ENCODE assay signal across 8 mouse cellular contexts in genomic region chr3:69238141-69238851, GRCm38 (mm10). TPM values are rescaled to one million over a fixed set of nuclear protein-coding genes. Genes with fewer than 3 reads are reported as not detected.
DNase-seq lines count a peak whose midpoint lies in the region; ATAC-seq and TF ChIP-seq lines count a peak whose summit lies in the region.

No protein-coding gene starts in this region.

- no peak for TF ChIP-seq POLR2A in thymus, adult 2 months (IDR thresholded peaks at IDR 0.05; ENCODE audit: control insufficient read depth, extremely low read depth, insufficient read depth, low read length, poor library complexity)

- DNase-seq in MEL-GATA-1-ER (ENCODE audit: extremely low read depth, low read depth): peak; percentile 41
- DNase-seq in cerebellum, adult 9-11 months: peak; percentile 32
- peak; percentile 39 for DNase-seq in gastrocnemius, postnatal 14 days
- peak; percentile 61 to 67 for DNase-seq in layer of hippocampus, postnatal 14 days (ENCODE audit: low spot score in 2 of 2)
- peak; percentile 82 for DNase-seq in midbrain, postnatal 0 days (ENCODE audit: low spot score)
- peak; percentile 58 for DNase-seq in thymus, adult 2 months

- no peaks in the 10 kb centered on the region for H3K9me3 ChIP-seq in intestine, postnatal 0 days (ENCODE audit: control insufficient read depth)
- H3K9me3 ChIP-seq in intestine, embryonic 15.5 days: no peaks in the 10 kb centered on the region
- no peaks in the 10 kb centered on the region for H3K9me3 ChIP-seq in midbrain, postnatal 0 days (ENCODE audit: low read length)

- H3K27ac ChIP-seq in intestine, postnatal 0 days (ENCODE audit: low read depth, low read length): no peak overlapping the region
- H3K27ac ChIP-seq in intestine, embryonic 15.5 days: no peak overlapping the region
- H3K27ac ChIP-seq in midbrain, postnatal 0 days (ENCODE audit: low read depth, low read length): no peak overlapping the region
- no peak overlapping the region for H3K27ac ChIP-seq in thymus, adult 2 months (ENCODE audit: control insufficient read depth, insufficient read depth, low read length)

- intact Hi-C loops in gastrocnemius, postnatal 14 days (cut with DNase I; ENCODE audit: low total_unique reads): no loop called here

- no peak overlapping the region for H3K4me3 ChIP-seq in intestine, postnatal 0 days (ENCODE audit: low read depth, low read length)
- H3K4me3 ChIP-seq in intestine, embryonic 15.5 days (replicated peaks): no peak overlapping the region
- H3K4me3 ChIP-seq in midbrain, postnatal 0 days (ENCODE audit: low read depth, low read length): no peak overlapping the region
- H3K4me3 ChIP-seq in thymus, adult 2 months (ENCODE audit: control insufficient read depth, insufficient read depth, low read length): no peak overlapping the region

- TF ChIP-seq CTCF in intestine, postnatal 0 days (IDR thresholded peaks at IDR 0.05; ENCODE audit: low read depth): peak; percentile 77
- TF ChIP-seq CTCF in midbrain, postnatal 0 days (IDR thresholded peaks at IDR 0.05): peak; percentile 83
- TF ChIP-seq CTCF in thymus, adult 2 months (IDR thresholded peaks at IDR 0.05; ENCODE audit: borderline replicate concordance, control insufficient read depth, extremely low read depth, insufficient read depth, low read length, poor library complexity): no peak

- H3K9ac ChIP-seq in intestine, postnatal 0 days (ENCODE audit: low read depth, low read length): no peak overlapping the region
- no peak overlapping the region for H3K9ac ChIP-seq in intestine, embryonic 15.5 days
- no peak overlapping the region for H3K9ac ChIP-seq in midbrain, postnatal 0 days (replicated peaks; ENCODE audit: low read length, poor library complexity, severe bottlenecking)

- peaks cover 6% of the 10 kb centered on the region; the same call in 1 of the 2 replicates for H3K4me1 ChIP-seq in intestine, postnatal 0 days (replicated peaks; ENCODE audit: control insufficient read depth, insufficient read depth, low read length)
- 0 out of 2 replicates have a peak, but pooled peaks cover 10% of the 10 kb centered on the region for H3K4me1 ChIP-seq in intestine, embryonic 15.5 days (replicated peaks)
- no peaks in the 10 kb centered on the region for H3K4me1 ChIP-seq in midbrain, postnatal 0 days (ENCODE audit: insufficient read depth, low read length)
- no peaks in the 10 kb centered on the region for H3K4me1 ChIP-seq in thymus, adult 2 months (replicated peaks; ENCODE audit: control insufficient read depth, insufficient read depth, low read length)

- H3K27me3 ChIP-seq in intestine, postnatal 0 days (replicated peaks; ENCODE audit: control insufficient read depth, insufficient read depth, low read length): no peaks in the 10 kb centered on the region
- no peaks in the 10 kb centered on the region for H3K27me3 ChIP-seq in intestine, embryonic 15.5 days (replicated peaks)
- H3K27me3 ChIP-seq in midbrain, postnatal 0 days (ENCODE audit: insufficient read depth, low read length): no peaks in the 10 kb centered on the region
- no peaks in the 10 kb centered on the region for H3K27me3 ChIP-seq in thymus, adult 2 months (ENCODE audit: control insufficient read depth, insufficient read depth, low read length)

- no peak for ATAC-seq in intestine, postnatal 0 days
- ATAC-seq in intestine, embryonic 15.5 days: no peak
- no peak for ATAC-seq in midbrain, postnatal 0 days (ENCODE audit: low FRiP score)

- 46% methylated on average over 12 of the region's 12 CpGs for WGBS in intestine, postnatal 0 days
- WGBS in intestine, embryonic 15.5 days: 48% methylated on average over 12 of the region's 12 CpGs
- 41% methylated on average over 12 of the region's 12 CpGs for WGBS in midbrain, postnatal 0 days
- 49% methylated on average over 12 of the region's 12 CpGs for whole genome bisulfite sequencing in thymus, adult 2 months

- H3K4me2 ChIP-seq in intestine, postnatal 0 days (replicated peaks; ENCODE audit: low read depth): no peak overlapping the region
- no peak overlapping the region; the same call in 1 of the 2 replicates for H3K4me2 ChIP-seq in intestine, embryonic 15.5 days (replicated peaks)
- H3K4me2 ChIP-seq in midbrain, postnatal 0 days (ENCODE audit: low read depth, low read length, poor library complexity, severe bottlenecking): no peak overlapping the region

- H3K36me3 ChIP-seq in intestine, postnatal 0 days (ENCODE audit: control insufficient read depth, insufficient read depth): no peaks in the 10 kb centered on the region
- H3K36me3 ChIP-seq in intestine, embryonic 15.5 days: no peaks in the 10 kb centered on the region
- H3K36me3 ChIP-seq in midbrain, postnatal 0 days (ENCODE audit: insufficient read depth, low read length): no peaks in the 10 kb centered on the region
- H3K36me3 ChIP-seq in thymus, adult 2 months (ENCODE audit: control insufficient read depth, insufficient read depth, low read length): no peaks in the 10 kb centered on the region

RNA-seq across cellular contexts. Expression of gene Arl14, which starts 16.1 kb away (rescaled TPM):
- polyA plus RNA-seq in intestine, postnatal 0 days (2015; fragmentation: Nextera tagmentation; extraction: Ambion mirVana): 1.1 TPM in 2 replicates
- polyA plus RNA-seq in intestine, embryonic 15.5 days (2015; fragmentation: Nextera tagmentation; extraction: Ambion mirVana): 1.9 and 3.0 TPM in 2 replicates
- not detected for total RNA-seq in gastrocnemius, postnatal 14 days (2021)
- not detected for total RNA-seq in layer of hippocampus, postnatal 14 days (2021)
- not detected in 2 replicates for total RNA-seq in midbrain, postnatal 0 days (2014; rRNA removed)
- polyA plus RNA-seq in midbrain, postnatal 0 days (2015; fragmentation: Nextera tagmentation; extraction: Ambion mirVana): not detected in 2 replicates
- not detected in 2 replicates for polyA plus RNA-seq in thymus, adult 2 months (2012; rRNA removed)

Comparison
In these comparisons a context has a peak if more than half of its experiments do, and no peak if none do; other contexts are left out.
1. DNase-seq: peak in every context shown above with its lines; median percentile 82 in midbrain, postnatal 0 days; 64 in layer of hippocampus, postnatal 14 days; 58 in thymus, adult 2 months; 41 in MEL-GATA-1-ER; 39 in gastrocnemius, postnatal 14 days; 32 in cerebellum, adult 9-11 months.